Mouse (Mus musculus): ENCODE data around the gene Vps13d.
A peak's percentile ranks its signal among the peaks of the same experiment; 100 is the strongest.

The Vps13d gene

DNA sequence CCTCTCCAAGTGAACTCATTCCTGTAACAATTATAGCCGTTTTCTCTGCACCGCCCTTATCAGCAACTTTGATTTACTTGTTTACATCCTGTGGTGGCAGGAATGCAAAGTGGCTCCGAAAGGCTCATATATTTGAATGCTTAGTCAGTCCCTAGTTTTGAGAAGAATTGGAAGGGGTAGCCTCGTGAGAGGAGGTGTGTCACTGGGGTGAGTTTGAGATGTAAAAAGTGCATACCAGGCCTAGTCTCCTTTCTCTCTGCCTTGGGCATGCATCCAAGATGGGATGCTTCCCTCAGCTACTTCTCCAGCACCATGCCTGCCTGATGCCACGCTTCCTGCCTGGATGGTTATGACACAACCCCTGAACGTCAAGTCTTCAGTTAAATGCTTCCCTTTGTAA, 225.8 kb downstream of the Vps13d start:
- peak in 1 of 2 experiments; percentile 28 for DNase-seq

DNA sequence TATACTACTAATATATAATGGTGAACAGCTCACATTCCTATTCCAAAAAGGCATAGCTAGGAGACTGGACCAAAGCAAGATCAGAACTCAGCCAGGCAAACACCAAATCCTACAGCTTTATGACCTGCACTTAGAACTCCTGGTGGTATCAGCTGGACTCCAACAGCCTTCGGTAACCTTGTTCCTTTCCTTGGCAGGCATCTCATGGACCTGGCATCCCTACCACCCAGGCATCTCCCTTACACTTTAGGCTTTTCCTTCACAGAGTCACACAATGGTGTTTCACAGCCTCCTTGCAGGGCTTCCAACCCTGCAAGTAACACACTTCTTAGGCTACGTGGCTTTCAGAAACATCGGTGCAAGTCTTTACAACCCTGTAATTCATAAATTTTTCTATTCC, 226.4 kb downstream of the Vps13d start:
- no peak for DNase-seq

DNA sequence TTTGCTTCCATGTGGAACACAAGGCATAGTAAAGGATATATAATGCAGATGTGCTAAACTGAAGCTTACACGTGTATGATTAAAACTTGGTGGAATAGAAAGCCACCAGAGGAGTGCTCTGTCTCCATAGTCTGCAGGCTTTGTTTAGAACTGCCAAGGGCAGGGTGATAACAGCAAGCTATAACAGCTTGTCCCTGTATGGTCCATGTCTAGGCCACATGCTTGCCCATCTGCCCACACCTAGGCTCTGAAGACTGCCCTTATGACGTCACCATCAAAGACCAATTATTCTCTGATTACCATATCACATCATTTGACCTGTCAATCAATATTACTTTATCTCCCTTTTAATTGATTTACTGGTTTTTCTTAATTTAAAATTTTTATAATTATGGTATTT, 229.6 kb downstream of the Vps13d start:
- peak; percentile 26 to 38 for DNase-seq

DNA sequence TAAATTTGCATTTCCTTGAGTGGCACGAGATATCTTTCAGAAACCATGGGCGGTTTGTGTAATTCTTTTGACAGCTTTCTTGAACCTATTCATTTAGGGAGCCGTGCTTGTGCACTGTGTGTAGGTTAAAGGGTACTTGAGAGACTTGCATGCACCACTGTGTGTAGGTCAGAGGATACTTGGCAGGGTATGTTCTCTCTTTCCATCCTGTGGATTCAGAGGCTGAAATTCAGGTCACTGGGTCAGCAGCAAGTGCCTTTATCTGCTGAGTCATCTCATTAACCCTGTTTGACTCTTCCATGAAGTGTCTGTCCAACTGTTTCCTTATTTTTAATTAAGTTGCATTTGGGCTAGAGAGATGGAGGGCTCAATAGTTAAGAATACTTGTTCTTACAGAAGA, 233.1 kb downstream of the Vps13d start:
- no peak for DNase-seq

DNA sequence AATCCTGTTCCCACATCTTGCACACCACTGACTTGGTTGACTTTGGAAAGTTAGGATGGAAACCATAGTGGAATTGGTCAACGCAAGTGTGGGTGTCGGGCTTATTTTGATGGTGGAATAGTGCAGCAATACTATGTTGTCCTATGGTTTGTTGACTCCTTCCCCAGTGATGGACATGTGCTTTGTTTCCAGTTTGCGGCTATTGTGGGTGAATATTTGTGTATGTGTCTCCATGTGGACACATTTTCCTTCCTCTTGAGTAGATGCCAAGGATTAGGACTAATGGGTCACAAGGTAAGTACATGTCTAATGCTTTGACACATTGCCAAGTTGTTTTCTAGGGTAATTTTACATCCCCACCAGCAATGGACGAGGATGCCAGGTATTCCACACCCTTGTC, 233.6 kb downstream of the Vps13d start:
- no peak for DNase-seq

DNA sequence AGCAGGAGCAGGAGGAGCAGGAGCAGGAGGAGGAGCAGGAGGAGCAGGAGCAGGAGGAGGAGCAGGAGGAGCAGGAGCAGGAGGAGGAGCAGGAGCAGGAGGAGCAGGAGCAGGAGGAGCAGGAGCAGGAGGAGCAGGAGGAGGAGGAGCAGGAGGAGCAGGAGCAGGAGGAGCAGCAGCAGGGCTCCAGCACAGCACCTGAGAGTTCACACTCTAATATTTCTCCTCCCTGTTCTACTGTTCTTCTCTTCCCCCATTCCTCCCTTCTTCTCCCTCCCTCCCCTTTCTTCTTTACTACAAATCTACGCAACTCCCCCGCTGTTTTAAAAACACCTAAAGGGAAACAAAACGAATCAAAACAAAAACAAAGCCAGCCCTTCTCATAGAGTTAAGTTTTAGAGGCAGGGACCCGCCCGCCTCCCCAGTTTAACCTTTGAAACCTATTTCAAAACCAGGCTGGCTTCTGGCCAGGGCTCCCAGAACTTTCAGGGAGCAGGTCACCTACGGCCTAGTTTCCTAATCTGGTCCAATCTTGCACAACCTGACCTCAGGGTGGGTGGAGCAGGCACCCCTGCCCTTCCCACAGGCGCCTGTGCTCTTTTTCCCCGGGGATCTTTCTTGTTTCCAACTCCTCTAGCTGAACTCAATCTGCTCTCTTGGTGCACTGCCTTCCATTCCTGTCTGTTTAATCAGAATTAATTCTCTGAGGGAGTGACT, 234.5 kb downstream of the Vps13d start:
- DNase-seq, result peak in 1 of 2 experiments; percentile 24

DNA sequence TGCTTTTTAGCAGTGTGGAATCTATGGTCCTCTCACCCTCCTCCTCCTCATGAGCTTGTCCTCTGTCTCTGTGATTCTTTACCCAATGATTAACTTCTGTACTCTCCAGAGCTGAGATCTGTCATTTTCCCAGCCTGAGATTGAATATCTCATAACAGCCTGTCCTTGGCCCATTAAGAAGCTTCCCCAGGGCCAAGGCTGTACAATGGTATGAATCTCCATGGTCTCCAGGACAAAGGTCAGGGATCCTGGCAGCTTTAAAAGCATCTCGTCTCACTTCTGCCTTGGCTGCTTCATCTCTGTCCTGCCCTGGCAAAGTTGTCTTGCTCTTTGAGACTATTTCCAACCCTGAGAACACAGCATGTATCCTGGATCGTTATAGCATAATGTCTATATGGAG, 237.1 kb downstream of the Vps13d start:
- no peak for DNase-seq

DNA sequence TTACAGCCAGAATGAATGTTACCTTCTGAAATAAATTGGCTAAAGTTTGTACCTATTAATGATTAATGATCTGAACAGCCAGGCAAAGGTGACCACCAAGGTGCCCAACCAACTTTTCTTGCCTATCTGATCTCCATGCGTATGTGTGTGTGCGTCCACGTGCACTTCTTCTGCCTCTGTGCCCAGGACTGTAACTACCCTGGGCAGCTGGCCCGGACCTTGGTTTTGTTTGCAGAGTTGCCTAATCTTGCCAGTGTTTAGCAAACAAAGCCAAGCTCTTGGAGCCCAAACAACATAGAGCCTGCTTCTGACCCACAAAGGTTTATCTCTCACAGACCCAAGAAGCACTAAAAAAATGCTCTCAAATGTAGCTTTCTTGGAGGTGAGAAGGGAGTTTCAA, 237.6 kb downstream of the Vps13d start:
- DNase-seq, result peak in 1 of 2 experiments; percentile 25

DNA sequence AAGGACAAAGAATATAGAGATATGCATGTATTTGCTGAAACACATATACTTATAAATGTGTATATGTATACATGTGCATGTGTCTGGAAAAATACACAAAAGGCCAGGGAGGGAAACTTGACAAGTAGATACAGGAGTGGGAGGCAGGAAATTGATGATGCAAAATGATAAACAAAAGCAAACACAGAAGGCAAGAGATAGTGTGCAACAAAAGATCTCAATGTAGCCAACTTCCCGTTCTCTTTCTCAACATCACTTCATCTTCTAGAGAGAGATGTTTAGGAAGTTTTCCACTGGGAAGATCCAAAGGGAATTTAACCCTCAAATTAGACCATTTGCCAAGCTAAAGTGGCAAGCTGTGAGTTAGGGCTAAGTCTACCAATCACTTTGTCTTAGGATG, 238.5 kb downstream of the Vps13d start:
- DNase-seq, result no peak

DNA sequence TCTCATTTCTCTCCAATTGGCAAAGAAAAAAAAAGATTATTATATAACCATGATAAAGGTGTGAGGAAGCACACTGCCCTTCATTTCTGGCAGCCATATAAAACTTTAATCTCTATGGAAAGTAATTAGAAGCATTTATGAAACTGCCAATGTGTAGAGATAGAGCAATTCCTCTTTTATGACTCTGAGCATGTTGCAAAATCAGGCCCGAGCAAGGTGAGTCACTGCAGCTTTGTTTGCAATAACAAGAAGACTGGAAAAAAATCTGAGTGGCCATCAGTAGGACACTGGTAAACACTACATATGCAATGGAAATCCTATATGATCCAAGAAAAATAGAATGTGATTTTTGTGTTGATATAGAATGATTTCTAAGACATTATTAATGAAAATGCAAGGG, 238.9 kb downstream of the Vps13d start:
- no peak for DNase-seq

DNA sequence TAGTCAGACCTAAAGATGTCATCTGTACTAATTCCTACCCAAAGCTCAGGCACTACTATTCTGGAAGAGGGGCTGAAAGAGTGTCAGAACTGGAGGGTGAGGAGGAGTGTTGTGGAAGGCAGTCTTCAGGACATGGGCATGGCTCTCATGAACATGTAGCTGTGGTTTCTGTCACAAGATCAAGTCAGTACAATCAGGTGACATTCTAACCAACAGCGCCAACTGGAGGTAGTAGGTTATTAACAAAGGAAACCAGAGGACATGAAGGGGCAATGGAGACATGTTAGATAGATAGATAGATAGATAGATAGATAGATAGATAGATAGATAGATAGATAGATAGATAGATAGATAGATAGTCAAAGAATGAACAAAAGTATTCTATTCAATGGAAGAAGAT, 241.4 kb downstream of the Vps13d start:
- no peak for DNase-seq

DNA sequence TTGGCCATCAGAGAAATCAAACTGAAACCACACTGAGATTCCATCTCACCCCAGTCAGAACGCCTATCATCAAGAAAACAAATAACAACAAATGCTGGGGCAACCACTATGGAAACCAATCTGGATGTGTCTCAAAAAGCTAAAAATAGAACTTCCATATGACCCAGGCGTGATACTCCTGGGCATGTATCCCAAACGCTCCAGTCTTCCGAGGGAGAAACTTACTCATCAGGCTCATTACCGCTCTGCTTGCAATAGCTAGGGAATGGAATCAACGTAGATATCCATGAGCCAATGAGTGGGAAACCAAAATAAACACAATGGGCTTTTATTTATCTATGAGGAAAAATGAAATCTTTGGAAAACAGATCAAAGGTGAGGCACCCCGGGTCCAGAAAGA, 242.9 kb downstream of the Vps13d start:
- DNase-seq, result peak; percentile 62 to 67

DNA sequence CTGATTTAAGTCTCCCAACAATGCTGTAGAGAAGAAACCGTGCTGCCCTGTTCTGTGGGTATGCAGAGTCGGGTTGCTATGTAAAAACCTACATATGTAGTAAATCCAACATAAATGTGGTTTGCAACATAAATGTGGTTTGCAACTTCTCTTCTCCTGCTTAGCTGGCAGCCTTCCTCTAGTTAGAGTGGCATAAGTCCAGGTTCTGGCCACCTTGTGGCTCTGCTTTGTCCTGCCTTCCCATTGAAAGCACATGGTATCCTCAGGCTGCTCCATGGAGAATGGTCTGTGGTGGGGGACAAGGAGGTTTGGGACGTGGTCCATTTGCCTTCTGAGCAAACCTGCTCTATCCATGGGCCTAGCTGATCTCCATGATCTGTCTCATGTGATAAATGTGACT, 243.9 kb downstream of the Vps13d start:
- peak; percentile 56 to 63 for DNase-seq

DNA sequence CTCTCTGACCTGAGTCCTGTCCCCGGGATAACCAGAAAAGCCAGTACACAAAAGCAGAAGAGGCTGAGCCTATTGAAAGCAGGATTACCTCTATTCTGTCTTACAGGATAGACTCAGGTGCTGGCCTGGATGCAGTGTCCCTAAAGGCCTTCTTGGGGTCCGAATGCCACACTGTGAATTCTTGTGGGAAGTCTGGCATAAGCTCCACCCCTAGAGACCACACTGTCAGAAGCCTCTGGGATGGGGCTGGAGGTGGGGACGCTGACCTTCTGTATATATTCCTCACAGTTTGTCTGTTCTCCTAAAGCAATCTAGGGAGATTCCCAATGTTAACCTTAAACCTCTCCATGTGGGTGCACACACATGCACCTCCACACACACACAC, 244.5 kb downstream of the Vps13d start:
- DNase-seq, result no peak

DNA sequence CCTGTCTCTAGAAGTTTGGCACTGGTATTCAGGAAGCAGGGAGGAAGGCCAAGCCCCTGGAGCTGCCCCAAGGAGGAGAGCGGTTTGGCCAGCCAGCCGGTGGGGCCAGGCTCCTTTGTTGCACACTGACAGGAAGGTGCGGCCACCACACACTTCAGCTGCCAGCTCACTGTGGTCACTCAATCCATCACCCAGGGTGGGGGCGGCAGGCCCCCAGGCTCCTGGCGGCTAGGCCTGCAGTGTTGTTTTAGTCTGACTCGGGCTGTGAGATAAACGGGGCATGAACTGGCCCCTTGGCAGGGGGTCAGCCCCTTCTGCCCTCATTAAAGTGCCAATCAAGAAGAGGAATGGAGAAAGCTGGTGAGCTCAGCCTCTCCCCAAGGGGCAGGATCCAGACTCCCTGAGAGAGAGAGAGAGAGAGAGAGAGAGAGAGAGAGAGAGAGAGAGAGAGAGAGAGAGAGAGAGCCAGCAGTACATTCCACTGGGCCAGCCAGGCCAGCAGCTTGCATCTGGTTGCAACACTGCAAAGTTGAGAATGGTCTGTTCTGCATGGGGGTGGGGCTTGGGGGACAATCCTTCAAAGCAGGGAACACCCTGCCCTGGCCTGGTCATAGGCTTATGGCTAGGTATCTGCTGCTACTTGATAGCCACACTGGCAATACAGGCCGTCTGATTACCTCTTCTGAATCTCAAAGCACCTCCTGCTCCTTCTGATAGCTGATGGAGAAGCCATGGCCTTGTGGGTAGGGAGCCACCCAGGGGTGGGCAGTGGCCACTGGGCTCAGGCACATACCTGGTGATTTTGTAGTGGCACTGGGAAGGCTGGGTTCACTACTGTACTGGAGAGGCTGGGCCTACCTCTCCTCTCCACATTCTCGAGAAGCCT, 245.1 kb downstream of the Vps13d start:
- DNase-seq, result peak; percentile 68 to 85

DNA sequence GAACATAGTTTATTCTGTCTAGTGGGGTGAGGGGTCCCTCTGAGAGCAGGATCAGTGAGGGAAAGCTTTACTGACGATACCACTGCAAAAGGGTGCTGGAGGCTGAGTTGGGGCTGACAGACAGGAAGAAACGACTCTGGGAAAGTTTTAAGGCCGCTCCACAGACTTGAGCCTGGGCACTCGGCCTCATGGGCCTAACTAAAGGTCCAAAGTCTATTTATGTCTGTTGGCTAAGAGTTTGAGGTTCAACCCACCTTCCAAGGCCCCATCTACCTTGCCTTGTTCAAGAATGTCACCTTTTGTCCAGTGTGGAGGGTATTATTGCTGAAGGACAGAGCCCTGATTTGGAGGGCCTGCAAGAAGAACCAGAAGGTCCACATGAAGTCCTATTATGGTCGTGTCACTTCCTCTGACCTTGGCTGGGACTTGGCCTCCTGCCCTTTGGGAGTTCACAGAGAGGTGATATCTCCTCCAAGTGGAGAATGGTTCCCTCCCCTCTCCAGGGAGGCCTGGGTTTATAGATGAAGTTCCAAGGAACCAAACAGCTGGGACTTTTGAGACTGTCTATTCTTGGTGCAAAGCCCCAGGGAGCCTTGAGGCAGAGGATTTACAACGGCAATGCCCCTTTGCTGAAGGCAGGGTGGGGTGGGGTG, 246.9 kb downstream of the Vps13d start:
- DNase-seq, result peak in 1 of 2 experiments; percentile 31

DNA sequence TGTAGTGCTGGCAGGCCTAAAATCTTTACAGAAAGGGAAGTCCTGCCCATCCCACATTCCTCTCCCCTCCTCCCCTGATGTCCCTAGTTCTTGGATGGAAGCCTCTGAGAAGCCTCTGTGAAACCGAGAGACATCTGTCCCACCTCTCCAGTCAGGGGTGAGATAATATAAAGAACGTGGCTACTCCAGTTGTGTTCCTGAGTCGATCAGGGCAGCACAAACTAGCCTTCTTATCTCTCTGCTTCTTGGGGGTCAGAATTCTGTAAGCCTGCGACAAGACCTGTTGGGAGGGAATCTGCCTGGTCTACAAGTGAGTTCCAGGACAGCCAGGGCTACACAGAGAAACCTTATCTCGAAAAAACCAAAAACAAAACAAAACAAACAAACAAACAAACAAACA, 251.5 kb downstream of the Vps13d start:
- DNase-seq, result no peak

DNA sequence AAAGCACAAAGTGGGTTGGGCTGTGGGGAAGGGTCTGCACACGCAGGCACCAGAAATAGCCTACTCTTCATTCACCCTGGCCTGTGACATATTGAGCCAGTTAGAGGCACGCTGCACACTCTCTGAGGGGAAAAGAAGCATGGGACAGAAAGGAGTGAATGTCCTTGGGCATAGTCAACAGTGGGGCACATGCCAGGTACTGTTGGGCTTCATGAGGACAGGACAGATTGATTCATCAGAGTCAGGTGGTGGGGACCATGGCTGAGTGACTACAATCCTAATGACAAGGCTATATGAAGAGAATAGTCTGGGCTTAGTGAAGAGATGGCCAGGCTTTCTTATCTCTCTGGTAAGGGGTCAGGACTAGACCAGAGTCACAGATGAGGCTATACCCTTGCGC, 252.4 kb downstream of the Vps13d start:
- peak; percentile 65 to 74 for DNase-seq

DNA sequence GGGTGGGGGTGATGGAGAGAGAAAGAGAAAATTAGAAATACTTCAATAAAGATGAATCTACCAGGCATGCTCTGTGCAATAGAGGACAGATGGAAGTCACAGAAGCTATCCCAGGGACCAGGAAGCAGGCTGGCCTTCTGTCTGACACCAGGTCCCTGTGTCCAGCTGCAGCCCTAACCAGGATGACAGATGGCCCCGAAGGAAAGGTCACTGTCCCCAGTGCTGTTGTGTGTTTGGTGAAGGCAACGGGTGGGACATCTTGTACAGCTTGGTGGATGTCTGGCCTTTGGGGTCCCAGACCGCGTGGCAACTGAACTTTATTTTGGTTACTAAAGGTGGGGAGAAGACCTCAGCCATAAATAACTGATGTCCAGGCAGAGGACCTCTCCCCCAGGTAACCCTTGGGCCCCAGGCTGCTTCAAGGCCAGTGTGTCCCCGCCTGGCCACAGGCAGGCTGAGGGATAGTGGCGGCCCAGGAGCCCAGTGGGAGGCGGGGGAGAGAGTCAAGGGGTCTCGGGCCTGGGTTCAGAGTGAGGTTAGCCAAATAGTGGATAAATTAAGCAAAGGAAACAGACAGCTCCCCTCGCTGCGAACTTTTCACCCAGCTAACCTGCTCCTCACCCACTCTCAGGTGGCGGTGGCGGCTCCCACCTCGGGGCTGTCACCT, 253.9 kb downstream of the Vps13d start:
- DNase-seq, result no peak

DNA sequence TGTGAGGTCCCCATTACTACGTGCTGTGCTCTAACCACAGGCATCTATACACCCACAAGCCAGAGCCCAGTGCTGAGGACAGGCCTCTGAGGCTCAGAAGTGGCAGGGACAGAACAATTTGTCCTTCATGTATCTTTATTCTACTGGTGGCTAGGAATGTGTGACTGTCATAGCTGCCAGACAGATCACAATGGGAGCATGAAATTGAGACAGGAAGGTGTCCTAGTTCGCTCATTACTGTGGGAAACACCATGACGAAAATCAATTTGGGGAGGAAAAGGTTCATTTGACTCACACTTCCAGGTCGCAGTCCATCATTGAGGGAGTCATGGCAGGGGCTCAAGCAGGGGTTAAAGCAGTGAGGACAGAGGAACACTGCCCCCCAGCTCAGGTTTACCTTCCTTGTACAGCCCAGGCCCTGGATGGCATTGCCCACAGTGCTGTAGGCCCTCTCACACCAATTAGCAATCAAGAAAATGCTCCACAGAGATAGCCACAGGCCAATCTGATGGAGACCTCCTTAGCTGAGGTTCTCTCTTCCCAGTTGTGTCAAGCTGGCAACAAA, 254.9 kb downstream of the Vps13d start:
- DNase-seq, result no peak

DNA sequence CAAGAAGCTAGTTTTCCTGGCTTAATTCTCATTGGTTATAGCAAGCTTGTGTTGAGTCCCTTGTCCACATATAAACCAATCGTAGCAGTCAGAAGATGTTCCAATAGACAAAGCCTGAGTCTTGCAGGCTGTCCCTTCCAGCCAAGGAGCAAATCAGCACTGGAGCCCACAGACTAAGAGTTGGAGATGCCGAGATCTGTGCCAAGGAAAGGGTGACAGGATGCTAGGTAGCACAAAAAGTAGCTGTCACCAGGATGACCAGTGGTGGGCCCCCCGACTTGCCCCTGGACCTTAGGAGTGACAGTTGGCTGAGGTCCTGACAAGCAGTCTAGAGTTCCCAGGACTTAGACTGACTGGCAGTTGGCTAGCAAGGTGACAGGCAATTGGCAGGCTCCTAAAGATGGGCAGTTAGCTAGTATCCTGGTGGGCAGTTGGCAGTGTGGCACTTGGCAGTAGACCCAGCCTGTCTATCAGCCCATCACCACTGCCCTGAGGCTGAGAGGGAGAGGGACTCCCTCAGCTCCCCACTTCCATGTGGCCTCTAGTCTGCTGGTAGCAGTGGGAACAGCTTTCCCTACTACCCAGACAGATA, 258.1 kb downstream of the Vps13d start:
- peak; percentile 86 to 89 for DNase-seq

DNA sequence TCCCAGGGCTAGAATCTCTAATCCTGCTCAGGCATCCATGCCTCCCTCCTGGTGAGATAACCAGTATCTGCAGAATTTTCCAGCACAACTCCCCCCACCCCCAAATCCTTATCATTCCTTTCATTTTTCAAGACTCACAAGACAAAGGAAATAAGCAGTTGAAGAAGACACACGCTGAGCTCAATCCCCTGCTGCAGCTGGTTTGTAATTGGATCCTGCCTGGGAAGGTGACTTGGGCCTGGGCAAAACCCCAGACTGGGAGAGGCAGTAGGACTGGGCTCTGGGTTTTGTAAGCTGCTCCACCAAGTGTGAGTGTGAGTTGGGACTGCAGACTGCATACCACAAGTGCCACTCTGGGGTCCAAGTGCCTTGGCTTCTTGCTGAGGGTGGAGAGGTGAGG, 260.3 kb downstream of the Vps13d start:
- no peak for DNase-seq

Measured in cerebellum, postnatal 10 days (tissue).